Mouse (Mus musculus) adrenal gland, postnatal 4 days (tissue): ENCODE measurements around the gene Gm10354. TPM values are rescaled to one million over a fixed set of nuclear protein-coding genes. Genes with fewer than 3 reads are reported as not detected.
"Not testable (repeated sequence)": the region's sequence is repeated elsewhere in the genome, so short reads cannot be mapped to it uniquely, and the experiment has no call there.

Experiments used
- DNase-seq, 2 experiments: peaks; one replicate each; pipeline ENCODE4 v3.0.0; 2021 to 2022; ENCODE audit warnings: low spot score in 2 of 2, mixed read lengths in 2 of 2
- total RNA-seq, 2 experiments: library from RNA; stranded (reverse); gene quantifications; 2 replicates each; pipeline ENCODE4 v1.2.3; 2021

Gm10354 gene
- total RNA-seq, 2 experiments from 2014 or later: not detected

DNA sequence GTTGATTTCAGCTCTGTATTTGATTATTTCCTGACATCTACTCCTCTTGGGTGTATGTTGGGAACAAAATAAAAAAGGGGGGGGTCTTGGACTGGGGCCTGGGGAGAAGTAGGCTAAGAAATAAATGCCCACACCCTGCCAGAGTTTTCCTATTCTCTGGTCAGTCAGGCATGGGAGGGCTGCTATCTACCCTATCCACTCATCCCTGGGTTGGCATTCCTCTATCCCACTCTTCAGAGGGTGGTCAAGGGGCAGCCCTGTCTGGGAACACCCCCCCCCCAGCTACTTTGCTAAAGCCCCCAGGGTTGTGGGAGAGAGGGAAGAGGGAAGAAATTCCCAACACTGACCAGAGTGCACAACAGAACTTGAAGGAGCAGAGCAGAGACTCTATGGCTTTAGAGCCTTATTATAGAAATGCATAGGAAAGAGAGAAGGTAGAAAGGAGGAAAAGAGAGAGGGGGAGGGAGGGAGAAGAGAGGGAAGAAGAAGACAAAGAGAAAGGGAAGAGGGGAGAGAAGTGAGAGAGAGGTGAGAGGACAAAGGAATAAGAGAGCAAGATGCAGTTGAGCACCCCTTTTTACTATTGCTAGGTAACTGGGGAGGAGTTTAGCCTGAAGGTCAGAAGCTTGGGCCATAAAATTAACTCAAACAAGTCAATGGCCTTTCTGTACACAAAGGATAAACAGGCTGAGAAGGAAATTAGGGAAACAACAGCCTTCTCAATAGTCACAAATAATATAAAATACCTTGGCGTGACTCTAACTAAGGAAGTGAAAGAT, 22.6 kb downstream of the Gm10354 start:
- DNase-seq: not testable (repeated sequence)

DNA sequence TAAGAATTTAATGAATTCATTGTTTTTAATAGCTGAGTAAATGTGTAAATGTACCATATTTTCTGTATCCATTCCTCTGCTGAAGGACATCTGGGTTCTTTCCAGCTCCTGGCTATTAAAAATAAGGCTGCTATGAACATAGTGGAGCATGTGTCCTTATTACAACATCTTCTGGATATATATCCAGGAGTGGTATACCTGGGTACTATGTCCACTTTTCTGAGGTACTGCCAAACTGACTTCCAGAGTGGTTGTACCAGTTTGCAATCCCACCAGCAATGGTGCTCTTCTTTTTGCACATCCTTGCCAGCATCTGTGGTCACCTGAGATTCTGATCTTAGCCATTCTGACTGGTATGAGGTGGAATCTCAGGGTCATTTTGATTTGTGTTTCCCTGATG, 25.1 kb downstream of the Gm10354 start:
- not testable (repeated sequence) for DNase-seq

DNA sequence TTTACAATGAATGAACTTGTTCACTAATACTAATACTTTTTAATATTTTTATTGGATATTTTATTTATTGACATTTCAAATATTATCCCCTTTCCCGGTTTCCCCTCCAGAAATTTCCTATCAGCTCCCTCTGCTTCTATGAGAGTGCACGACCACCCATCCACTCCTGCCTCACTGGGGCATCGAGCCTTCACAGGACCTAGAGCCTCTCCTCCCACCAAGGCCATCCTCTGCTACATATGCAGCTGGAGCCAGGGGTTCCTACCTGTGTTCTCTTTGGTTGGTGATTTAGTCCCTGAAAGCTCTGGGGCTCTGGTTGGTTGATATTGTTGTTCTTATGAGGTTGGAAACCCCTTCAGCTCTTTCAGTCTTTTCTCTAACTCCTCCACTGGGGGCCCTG, 26.0 kb downstream of the Gm10354 start:
- not testable (repeated sequence) for DNase-seq

DNA sequence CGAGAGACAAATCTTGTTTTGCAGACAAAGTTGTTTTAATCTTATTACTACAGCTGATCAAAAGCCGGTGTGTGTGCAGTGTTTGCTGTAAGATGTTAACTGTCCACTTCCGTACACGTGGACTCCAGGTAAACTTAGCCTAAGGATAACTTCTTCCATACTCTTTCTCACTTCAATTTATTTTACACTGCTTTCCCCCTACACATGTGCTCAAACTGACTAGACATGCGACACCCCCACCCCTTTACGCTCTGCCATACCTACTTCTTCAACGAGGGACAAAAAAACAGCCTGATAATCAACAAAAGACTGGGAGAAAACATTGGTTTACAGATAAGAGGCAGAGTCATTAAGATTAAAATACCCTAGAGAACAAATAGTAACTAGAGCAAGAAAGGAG, 26.9 kb downstream of the Gm10354 start:
- not testable (repeated sequence) for DNase-seq

DNA sequence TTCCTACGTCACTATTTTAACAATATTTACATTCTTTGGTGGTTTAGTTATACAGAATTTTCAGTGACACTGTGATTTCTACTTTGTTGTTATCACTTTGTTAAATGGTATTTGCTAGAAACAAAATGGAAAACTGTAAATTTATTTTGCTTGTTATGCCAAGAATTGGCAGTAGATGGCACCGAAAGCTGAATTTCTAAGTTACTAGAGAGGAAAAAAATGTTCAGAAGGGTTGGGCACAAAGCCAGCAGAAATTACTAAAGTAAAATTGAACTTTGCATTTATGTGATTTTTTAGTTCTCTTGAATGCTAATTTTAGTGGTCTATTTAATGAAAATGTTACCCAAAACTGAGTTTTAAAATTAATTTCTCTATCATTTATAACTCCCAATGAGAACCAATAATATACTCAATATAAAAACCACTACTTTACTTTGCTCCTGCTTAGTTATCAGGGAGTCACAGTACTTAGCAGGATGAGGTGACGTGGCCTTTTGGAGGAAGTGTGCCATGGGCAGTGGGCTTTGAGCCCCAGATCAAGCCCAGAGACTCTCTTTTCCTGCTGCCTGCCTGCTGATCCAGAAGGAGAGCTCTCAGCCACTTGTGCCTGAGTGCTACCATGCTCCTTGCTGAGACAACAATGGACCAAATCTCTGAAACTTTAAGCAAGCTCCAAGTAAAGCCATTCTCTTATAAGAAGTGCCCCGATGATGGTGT, 31.1 kb downstream of the Gm10354 start:
- DNase-seq: not testable (repeated sequence)

DNA sequence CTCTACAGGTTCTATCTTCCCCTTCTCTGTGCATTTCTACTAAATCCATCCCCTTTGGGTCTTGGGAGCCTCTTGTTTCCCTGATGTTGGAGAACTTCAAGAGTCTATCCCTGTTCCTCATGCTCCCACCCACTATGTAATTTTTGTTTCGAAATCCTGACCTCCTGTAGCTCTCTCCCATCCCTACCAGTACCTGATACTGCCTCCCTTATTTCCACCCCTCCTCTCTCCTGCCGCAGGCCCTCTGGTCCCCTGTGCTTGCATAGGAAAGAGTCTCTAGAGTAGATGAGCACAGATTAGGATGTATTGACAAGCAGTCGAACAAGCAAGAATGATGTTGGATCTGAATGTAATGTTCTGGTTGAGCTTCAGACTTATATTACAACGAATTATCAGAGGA, 33.2 kb downstream of the Gm10354 start:
- DNase-seq: not testable (repeated sequence)

DNA sequence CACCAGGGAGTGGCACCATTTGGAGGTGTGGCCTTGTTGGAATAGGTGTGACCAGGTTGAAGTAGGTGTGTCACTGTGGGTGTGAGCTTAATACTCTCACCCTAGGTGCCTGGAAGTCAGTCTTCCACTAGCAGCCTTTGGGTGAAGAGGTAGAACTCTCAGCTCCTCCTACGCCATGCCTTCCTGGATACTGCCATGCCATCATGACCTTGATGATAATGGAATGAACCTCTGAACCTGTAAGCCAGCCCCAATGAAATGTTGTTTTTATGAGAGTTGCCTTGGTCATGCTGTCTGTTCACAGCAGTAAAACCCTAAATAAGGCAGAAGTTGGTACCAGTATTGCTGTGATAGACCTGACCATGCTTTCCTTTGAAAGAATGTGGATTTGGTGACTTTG, 37.7 kb downstream of the Gm10354 start:
- DNase-seq: not testable (repeated sequence)

DNA sequence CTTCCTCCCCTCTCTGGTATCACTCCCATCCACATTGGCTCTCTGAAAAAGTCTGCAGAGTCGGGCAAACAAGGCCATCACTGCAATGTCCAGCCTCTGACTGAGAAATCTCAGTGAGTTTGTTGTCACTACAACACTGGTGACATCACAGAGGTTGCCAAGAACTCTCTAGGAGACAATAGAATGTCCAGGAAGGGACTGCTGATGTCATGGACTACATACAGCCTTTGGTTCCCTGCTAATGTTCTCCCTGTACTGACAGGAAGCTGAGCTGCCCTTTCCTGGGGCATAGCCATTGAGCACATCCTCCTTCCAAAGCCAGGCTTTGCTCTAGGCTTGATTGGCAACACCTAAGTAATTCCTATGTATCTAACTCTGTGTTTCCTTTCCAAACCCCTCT, 40.4 kb downstream of the Gm10354 start, which contains the start of gene Speer4e:
Gene Speer4e (minus strand): TSS at position 101 of the 400 bp plus-strand sequence.
- not testable (repeated sequence) for DNase-seq

DNA sequence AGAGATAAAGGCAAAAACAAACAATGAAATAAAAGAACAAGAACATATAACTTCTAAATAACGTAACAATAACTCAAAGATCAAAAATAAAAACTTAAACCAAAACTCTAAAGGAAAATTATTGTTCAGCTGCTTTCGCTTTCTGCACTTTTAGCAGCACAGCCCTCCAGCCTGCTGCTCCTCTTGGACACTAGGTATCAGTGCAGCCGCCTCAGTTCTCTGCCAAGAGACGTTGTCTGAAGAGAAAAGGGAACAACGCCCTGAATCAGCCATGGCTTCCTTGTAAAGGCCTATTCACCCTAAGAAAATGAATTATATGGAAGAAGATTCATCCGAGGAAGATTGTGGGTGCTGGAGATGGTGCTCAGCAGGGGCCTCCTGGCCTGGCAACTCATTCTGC, 45.0 kb downstream of the Gm10354 start:
- not testable (repeated sequence) for DNase-seq

DNA sequence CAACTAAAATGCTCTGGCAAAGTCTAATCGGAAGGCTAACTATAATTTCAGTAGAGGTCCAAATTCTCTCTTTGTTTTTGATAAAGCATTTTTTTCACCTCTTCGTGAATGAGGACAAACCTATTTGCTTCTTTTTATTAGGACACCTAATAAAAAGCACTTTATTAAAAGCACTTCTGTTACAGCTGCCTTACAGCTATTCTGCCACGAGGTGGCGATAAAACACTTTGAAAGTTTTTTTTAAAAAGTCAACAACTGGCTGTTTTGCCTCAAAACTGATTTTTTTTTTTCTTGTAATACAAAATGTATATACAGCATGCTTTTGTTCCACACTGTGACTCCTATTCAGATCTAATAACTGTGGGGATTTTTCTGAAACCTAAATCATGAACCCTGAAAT, 51.7 kb downstream of the Gm10354 start:
- DNase-seq: not testable (repeated sequence)

Other genes starting within 250 kb of the Gm10354 start
- not detected for gene Gm9758, start 64.0 kb downstream of the Gm10354 start, total RNA-seq
- gene Speer4e, start 40.5 kb downstream of the Gm10354 start, total RNA-seq: not detected
- not detected for gene Gm17019, start 54.1 kb upstream of the Gm10354 start, total RNA-seq